Mouse (Mus musculus): ENCODE data around the gene Dnajc28. TPM values are rescaled to one million over a fixed set of nuclear protein-coding genes. Genes with fewer than 3 reads are reported as not detected.

Dnajc28 gene
- polyA plus RNA-seq, 1 experiment from 2014 or later: 4.6 TPM

DNA sequence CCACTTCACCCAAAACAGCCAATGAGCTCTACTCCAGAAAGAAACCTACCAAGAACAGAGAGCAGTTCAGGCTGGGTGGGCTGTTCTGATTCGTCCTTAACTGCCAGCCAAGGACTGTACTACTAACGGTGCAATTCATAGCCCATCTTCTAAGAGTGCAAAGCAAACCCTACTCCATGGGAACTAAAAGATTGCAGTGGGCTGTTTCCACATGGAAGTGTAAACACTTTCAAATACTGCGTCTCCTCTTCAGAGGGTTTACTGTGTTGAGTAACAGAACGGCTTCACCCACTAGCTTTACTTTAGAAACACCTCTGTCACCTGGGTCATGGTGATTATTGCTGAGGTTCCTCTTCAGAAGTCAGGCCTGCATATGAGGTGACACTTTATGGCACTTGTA, 17.7 kb downstream of the Dnajc28 start:
- Histone ChIP-seq H3K9me3 (no peaks in the 10 kb centered on the region), H3K36me3 (replicated peaks) (no peaks in the 10 kb centered on the region), H3K4me3 (no peak overlapping the region), H3K4me1 (peaks cover 7% of the 10 kb centered on the region), H3K27ac (replicated peaks) (no peak overlapping the region), H3K27me3 (replicated peaks; ENCODE audit: low read depth, poor library complexity, severe bottlenecking) (peaks cover 29% of the 10 kb centered on the region)
- no peak for DNase-seq (ENCODE audit: low spot score)
- 88% methylated on average over 4 of the region's 4 CpGs for whole genome bisulfite sequencing

DNA sequence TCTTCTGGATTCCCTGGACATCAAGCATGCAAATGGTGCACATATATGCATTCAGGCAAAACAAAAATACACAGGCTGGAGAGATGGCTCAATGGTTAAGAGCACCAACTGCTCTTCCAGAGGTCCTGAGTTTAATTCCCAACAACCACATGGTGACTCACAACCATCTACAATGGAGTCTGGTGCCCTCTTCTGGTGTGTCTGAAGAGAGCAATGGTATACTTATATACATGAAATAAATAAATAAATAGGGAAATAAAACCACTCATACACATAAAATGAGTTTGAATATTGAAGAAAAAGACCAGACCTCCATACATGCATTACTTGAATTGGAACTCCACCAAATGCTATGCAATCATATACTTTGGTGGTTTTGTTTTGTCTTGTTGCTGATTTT, 19.6 kb downstream of the Dnajc28 start:
- no peak for DNase-seq (ENCODE audit: low spot score)
- Histone ChIP-seq H3K27ac (replicated peaks) (no peak overlapping the region), H3K4me3 (no peak overlapping the region), H3K4me1 (peaks cover 10% of the 10 kb centered on the region), H3K9me3 (no peaks in the 10 kb centered on the region), H3K27me3 (replicated peaks; ENCODE audit: low read depth, poor library complexity, severe bottlenecking) (peaks cover 41% of the 10 kb centered on the region), H3K36me3 (replicated peaks) (no peaks in the 10 kb centered on the region)

DNA sequence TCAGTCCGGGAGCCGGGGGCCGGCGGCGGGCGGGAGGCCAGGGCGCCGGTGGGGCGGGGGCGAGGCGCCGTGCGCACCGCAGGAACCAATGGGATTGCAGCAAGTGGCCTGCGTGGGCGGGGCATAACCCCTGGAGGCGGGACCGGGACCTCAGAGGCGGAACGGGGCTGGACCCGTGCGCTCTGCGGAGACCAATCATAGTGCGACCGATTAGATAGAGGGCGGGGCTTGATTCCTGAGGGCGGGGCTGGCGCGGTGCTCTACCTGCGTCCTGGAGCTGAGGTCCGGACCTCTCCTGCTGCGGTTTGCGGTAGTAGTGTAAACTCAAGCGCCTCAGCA, 21.2 kb downstream of the Dnajc28 start, which contains the start of gene Tmem50b:
Gene Tmem50b (minus strand): TSS at position 129 of the 339 bp plus-strand sequence.
- H3K4me1 ChIP-seq: peaks cover 14% of the 10 kb centered on the region
- H3K9me3 ChIP-seq: no peaks in the 10 kb centered on the region
- peak; percentile 99 for DNase-seq (ENCODE audit: low spot score)
- peaks cover 3% of the 10 kb centered on the region; the same call in 1 of the 2 replicates for H3K36me3 ChIP-seq (replicated peaks)
- H3K27me3 ChIP-seq (replicated peaks; ENCODE audit: low read depth, poor library complexity, severe bottlenecking): peaks cover 41% of the 10 kb centered on the region
- peak within 1 kb of the TSS; percentile 88 for H3K4me3 ChIP-seq
- WGBS: under 1% methylated on average over 34 of the region's 34 CpGs
- peak within 1 kb of the TSS; percentile 81 for H3K27ac ChIP-seq (replicated peaks)

DNA sequence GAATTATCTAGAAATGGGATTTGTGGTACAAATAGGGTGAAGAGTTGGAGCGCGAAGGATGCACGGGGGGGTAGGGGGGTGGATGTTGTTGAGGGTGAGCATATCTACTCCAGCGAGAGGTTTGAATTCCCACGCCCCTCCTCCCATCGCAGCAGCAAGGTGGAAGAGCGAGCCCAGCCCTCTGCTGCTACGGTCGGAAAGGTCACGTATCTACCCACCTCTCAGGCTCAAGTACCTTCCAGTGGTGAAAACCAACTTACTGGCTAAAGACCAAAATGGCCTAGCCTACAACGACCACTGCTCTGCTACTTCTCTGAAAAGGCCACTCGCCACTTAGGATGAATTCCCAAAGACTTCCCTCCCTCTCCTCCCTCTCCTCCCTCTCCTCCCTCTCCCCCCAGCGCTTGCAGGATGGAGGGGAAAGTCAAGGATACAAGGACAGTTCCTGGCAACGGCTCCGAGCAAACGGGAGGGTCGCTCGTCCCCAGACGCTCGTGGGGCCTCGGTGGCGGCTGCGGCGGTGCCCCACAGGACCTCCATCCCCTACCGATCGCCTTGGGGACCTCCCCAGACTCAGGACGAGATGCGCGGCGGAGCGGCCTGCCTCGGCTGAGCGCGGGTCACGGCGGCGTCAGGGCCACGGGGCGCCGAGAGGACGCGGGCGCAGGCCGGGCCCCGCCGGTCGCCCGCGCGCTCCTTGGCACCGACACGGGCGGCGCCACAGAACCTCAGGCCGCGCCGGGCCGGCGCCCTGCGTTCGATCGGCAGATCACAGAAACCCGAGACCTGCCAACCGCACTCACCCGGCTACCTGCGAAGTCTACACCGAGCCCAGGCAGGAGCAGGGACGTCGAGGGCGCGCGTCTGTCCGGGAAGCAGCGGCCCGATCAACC, 21.8 kb downstream of the Dnajc28 start:
- H3K27ac ChIP-seq (replicated peaks): peak overlapping the region; percentile 81
- H3K36me3 ChIP-seq (replicated peaks): peaks cover 3% of the 10 kb centered on the region; the same call in 1 of the 2 replicates
- peak; percentile 64 for DNase-seq (ENCODE audit: low spot score)
- peaks cover 20% of the 10 kb centered on the region for H3K4me1 ChIP-seq
- WGBS: under 1% methylated on average over 75 of the region's 75 CpGs
- H3K9me3 ChIP-seq: no peaks in the 10 kb centered on the region
- H3K27me3 ChIP-seq (replicated peaks; ENCODE audit: low read depth, poor library complexity, severe bottlenecking): peaks cover 41% of the 10 kb centered on the region
- H3K4me3 ChIP-seq: peak overlapping the region; percentile 88

DNA sequence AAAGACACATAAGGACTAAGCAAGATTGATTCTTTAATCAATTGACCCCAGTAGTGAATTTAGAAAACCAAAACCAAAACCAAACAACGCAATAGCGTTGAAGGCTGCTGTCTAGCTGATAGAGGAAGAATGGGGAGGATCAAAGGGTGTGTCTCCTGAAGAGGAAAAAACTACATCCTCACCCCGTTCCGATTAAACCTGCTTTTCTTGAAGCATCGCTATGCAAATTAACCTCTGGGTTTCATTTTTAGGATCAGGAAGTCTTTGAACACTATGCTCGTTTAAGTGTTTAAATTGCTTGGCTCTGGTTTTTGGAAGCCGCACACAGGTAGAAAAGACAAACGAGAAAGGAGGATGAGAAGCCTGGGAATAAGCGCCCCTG, 22.4 kb downstream of the Dnajc28 start:
- DNase-seq (ENCODE audit: low spot score): no peak
- peaks cover 3% of the 10 kb centered on the region; the same call in 1 of the 2 replicates for H3K36me3 ChIP-seq (replicated peaks)
- WGBS: 23% methylated on average over 9 of the region's 9 CpGs
- H3K9me3 ChIP-seq: no peaks in the 10 kb centered on the region
- H3K27me3 ChIP-seq (replicated peaks; ENCODE audit: low read depth, poor library complexity, severe bottlenecking): peaks cover 39% of the 10 kb centered on the region
- peak overlapping the region; percentile 88 for H3K4me3 ChIP-seq
- peaks cover 23% of the 10 kb centered on the region for H3K4me1 ChIP-seq
- H3K27ac ChIP-seq (replicated peaks): no peak overlapping the region

DNA sequence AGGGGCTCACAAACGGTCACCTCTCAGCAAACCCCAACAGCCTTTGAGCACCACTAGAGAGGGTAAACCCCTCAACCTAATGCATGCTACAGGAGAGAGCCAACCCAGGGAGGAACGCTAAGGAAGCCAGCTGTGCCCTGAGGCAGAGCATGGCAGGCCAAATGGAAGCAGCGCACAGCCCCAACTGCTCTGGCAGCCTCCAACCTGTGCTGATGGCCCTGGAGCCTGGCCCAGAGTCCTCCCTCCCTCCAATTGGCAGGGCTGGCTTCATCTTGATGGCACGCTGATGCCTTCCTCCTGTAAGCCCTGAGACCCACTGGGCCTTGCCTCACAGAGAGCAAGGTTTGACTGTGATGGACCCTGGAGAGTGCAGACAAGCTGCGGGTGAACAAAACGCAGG, 23.8 kb downstream of the Dnajc28 start:
- peaks cover 23% of the 10 kb centered on the region for H3K4me1 ChIP-seq
- 82% methylated on average over 6 of the region's 6 CpGs for WGBS

DNA sequence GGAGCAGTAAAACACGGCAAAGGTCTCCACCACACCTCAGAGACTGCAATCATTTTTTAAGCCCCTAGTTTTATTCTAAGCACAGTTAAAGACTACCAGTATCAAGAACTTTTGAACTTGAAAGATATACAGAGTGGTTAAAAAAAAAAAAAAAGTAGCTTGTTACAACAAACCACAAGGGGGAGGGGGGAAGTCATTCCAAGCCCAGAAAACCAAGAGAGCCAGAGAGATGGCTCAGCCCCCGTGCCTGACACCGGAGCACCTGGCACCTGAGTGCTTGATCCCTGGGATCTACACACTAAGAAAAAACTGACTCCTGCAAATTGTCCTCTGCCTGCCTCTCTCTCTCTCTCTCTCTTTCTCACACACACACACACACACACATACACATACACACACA, 25.6 kb downstream of the Dnajc28 start:
- Histone ChIP-seq H3K4me1 (peaks cover 29% of the 10 kb centered on the region), H3K27ac (replicated peaks) (no peak overlapping the region), H3K36me3 (replicated peaks) (peaks cover 3% of the 10 kb centered on the region; the same call in 1 of the 2 replicates), H3K4me3 (no peak overlapping the region), H3K27me3 (replicated peaks; ENCODE audit: low read depth, poor library complexity, severe bottlenecking) (peaks cover 22% of the 10 kb centered on the region), H3K9me3 (no peaks in the 10 kb centered on the region)
- WGBS: 78% methylated on average over 3 of the region's 3 CpGs
- no peak for DNase-seq (ENCODE audit: low spot score)

More for the DNA sequence above, 23.8 kb downstream of the Dnajc28 start:
- H3K36me3 ChIP-seq (replicated peaks): peaks cover 3% of the 10 kb centered on the region; the same call in 1 of the 2 replicates
- H3K27ac ChIP-seq (replicated peaks): no peak overlapping the region
- peaks cover 36% of the 10 kb centered on the region for H3K27me3 ChIP-seq (replicated peaks; ENCODE audit: low read depth, poor library complexity, severe bottlenecking)
- no peak for DNase-seq (ENCODE audit: low spot score)
- no peaks in the 10 kb centered on the region for H3K9me3 ChIP-seq
- H3K4me3 ChIP-seq: no peak overlapping the region

DNA sequence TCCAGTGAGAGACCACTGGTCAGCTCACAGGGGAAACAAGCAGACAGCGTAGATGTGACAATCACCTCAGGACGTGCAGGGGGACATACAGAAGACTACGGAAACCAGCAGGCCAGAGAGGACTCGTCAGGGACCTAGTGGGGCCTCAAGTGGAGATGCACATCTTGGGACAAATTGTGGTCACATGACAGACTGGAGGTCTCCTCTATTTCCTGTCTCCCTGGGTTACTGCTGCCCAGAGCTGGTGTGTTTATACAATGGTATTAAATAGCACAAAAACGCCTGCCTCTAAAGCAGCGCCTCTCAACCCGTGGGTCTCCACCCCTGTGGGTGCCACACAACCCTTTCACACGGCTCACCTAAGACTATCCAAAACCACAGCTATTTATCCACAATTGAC, 26.7 kb downstream of the Dnajc28 start:
- H3K36me3 ChIP-seq (replicated peaks): peaks cover 3% of the 10 kb centered on the region; the same call in 1 of the 2 replicates
- DNase-seq (ENCODE audit: low spot score): no peak
- H3K27me3 ChIP-seq (replicated peaks; ENCODE audit: low read depth, poor library complexity, severe bottlenecking): peaks cover 18% of the 10 kb centered on the region
- no peaks in the 10 kb centered on the region for H3K9me3 ChIP-seq
- H3K4me1 ChIP-seq: peaks cover 29% of the 10 kb centered on the region
- no peak overlapping the region for H3K27ac ChIP-seq (replicated peaks)
- H3K4me3 ChIP-seq: no peak overlapping the region
- 68% methylated on average over 8 of the region's 8 CpGs for WGBS

DNA sequence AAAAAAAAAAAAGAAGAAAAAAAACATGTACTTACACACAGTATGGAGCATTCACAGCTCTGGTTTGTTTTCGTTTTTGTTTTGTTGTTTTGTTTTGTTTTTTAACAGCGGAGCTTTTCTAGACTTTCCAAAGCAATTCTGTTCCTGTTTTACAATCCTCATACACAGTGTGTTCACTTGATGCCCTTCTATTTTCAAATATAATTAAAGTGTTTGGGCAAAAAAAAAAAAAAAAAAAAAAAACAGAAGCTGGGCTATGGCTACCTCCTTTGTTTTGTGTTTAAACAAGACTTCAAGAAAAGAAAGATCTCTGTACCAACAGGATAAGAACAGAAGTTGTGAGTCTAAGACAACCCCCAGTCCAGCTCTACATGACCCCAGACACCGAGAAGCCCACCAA, 30.1 kb downstream of the Dnajc28 start:
- no peak overlapping the region for H3K4me3 ChIP-seq
- no peak overlapping the region for H3K27ac ChIP-seq (replicated peaks)
- 85% methylated on average over 3 of the region's 3 CpGs for WGBS
- H3K27me3 ChIP-seq (replicated peaks; ENCODE audit: low read depth, poor library complexity, severe bottlenecking): no peaks in the 10 kb centered on the region
- peaks cover 19% of the 10 kb centered on the region for H3K4me1 ChIP-seq
- no peak for DNase-seq (ENCODE audit: low spot score)
- peaks cover 24% of the 10 kb centered on the region for H3K36me3 ChIP-seq (replicated peaks)
- H3K9me3 ChIP-seq: no peaks in the 10 kb centered on the region

DNA sequence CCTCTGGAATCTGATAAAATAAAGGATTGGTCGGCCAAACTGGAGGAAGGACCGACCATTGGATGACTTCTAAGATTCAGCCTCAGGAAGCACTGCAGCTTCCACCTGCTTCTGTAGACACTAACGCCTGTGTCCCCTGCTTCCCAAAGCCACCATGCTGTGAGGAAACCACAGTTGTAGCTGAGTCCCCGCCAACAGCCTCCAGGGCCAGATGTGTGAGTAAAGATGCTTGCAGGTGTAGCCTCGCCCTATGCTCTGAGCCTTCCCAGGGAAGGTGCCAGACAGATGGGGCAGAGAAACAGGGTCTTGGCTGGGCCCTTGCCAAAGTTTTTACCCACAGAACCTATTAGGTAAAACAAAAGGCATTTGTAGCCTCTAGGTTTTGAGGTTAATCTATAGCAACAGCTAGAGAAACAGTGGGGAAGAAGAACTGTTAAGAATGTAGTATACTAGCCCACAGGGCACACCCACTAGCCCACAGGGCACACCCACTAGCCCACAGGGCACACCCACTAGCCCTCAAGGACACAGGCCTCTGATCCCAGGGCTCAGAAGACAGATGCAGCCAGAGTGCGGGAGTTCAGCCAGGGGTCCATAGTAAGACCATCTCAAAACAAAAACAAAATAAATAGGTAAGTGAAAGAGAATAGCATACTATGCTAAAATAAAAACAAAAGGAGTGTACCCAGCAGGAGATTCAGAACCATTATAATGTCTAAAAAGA, 30.9 kb downstream of the Dnajc28 start:
- Histone ChIP-seq H3K9me3 (no peaks in the 10 kb centered on the region), H3K27ac (replicated peaks) (no peak overlapping the region), H3K4me1 (peaks cover 17% of the 10 kb centered on the region), H3K27me3 (replicated peaks; ENCODE audit: low read depth, poor library complexity, severe bottlenecking) (no peaks in the 10 kb centered on the region), H3K4me3 (no peak overlapping the region), H3K36me3 (replicated peaks) (peaks cover 24% of the 10 kb centered on the region)
- 64% methylated on average over 6 of the region's 6 CpGs for WGBS
- no peak for DNase-seq (ENCODE audit: low spot score)

DNA sequence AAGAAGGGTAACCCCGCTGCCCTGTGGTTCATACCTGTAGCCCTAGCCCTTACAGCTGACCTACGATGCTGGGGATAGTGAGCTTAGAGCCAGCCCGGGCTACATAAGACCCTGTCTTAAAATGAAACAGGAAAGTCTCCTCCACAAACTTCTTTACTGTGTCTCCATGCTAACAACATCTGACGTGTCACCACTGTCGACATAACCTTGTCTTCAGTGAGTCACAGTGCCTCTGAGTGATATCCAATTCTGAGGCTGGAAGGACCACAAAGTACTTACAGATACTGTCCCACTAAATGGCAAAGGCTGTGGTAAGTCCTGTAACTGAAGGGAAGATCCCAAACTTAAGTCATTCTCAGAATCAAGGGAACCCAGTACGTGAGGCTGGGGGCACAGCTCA, 32.6 kb downstream of the Dnajc28 start:
- 0 out of 2 replicates have a peak, but pooled peaks cover 6% of the 10 kb centered on the region for H3K4me1 ChIP-seq
- no peaks in the 10 kb centered on the region for H3K9me3 ChIP-seq
- H3K27ac ChIP-seq (replicated peaks): no peak overlapping the region
- H3K36me3 ChIP-seq (replicated peaks): peaks cover 30% of the 10 kb centered on the region
- no peak for DNase-seq (ENCODE audit: low spot score)
- 90% methylated on average over 6 of the region's 6 CpGs for WGBS
- no peak overlapping the region for H3K4me3 ChIP-seq
- H3K27me3 ChIP-seq (replicated peaks; ENCODE audit: low read depth, poor library complexity, severe bottlenecking): no peaks in the 10 kb centered on the region

DNA sequence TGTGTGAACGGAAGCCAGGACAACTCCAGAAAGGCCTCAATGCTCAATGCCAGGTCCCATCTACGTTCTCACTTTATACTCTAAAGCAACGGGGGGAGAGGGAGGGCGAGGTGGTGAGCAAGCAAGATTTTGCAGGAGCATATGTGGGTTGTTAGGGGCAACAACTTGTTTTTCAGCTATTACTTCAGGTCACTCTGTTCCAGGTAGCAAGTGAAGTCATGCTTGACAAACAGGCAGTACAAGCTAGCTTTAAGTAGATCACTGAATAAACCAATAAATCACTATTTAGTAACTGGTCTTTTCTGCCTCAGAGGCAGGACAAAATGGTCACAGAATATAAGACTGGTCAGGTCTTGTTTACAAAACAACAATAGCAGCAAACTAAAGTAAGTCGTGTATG, 33.2 kb downstream of the Dnajc28 start:
- no peak for DNase-seq (ENCODE audit: low spot score)
- 0 out of 2 replicates have a peak, but pooled peaks cover 6% of the 10 kb centered on the region for H3K4me1 ChIP-seq
- H3K4me3 ChIP-seq: no peak overlapping the region
- H3K9me3 ChIP-seq: no peaks in the 10 kb centered on the region
- H3K36me3 ChIP-seq (replicated peaks): peaks cover 36% of the 10 kb centered on the region
- 91% methylated on average over 5 of the region's 5 CpGs for WGBS
- H3K27me3 ChIP-seq (replicated peaks; ENCODE audit: low read depth, poor library complexity, severe bottlenecking): no peaks in the 10 kb centered on the region
- H3K27ac ChIP-seq (replicated peaks): no peak overlapping the region
